Mouse (Mus musculus) CD4-positive helper T cell, adult 2 months (primary cell): ENCODE measurements at regions not wholly inside any gene's neighbourhood (a gene's known extent, or its start where the extent isn't known, plus 50 kb on each side); places are given as distances from the start of the nearest gene placed in this dataset.

Source experiments
- DNase-seq: peaks from one replicate; pipeline ENCODE4 v3.0.0-alpha.2; 2012; ENCODE audit warnings: low read depth, missing footprints, low spot score

DNA sequence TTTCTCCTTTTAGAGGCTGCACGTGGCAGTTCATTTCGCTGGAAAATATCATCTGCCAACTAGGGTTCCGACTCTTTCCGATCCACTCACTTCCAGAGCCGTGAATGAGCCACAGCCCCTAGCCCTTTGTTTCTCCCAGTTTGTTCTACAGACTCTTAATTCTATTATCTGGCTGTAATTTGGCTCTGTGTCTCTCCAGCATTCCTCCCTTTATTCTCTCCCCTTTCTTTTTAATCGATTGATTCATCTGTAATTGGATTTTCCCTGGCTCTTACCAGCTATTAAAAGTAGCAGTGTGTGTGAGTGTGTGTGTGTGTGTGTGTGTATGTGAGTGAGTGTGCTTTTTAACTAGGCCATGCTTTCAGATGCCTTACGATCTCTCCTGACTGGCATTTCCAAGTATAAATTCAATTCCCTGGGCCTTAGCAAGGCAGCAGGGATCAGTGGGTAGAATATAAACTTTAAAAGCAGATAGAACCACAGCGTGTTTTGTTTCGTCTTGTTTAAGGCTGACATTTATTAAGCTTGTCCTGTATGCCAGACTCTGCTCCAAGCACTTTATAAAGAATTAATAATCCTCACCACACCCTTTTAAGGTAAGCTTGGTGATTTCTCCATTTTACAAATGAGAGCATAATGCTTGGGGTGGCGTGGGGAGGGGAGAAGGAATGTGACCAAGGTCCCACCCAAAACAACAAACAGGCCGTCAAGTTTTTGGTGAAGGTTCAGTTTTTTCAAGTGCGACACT is 144.1 kb upstream of the Cpeb2 start:
- DNase-seq, result no peak

DNA sequence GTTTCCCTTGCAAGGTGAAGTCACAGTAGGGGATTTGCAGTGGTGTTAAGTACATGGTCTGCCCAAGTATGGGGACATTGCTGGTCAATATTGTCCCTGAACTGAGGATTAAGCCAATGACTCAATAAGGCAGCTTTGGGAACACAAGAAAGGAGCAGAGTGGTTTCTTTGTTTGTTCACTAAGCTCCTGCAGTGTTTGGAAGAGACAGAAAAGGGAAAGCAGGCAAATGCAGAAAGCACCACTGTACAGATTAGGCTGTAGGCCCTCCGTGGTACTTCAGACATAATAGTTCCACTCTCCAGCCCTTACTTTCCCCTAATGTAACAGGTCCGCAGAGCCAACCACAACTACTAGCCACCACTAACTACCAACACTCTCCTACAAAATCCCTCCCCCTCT is 143.5 kb upstream of the Cpeb2 start:
- DNase-seq, result no peak

GRCm38 (mm10) chr5:43089941-43090340 is 143.0 kb upstream of the Cpeb2 start:
- DNase-seq, result no peak

DNA sequence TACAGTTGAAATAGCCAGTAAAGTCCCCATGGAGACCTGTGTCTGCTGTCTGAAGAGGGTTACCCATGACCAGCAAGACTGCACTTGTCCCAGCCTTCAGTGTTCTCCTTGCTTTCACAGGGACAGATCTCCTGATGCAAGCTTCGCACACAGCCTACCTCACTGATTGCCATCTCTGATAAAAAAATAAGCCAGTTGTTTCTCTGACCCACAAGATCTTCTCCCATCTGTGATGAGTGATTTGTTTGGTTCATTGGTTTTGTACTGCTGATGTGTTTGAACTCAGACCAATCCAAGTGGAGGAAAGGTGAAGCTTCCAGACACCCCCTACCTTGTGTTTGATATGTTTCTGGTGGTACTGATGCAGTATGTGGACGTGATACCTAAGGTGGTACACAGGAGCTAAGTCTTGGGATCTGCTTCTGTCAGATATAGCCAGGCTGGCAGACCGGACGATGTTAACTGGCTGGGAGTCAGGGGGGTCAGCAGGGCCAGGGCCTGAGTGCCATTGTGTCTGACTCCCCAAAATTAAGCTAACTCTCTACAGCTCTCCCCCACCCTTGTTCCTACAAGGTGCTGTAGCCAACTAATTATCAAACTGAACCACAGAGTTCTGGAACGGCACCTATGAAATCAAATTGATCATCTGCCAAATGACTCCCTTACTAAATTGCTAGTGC is 139.2 kb upstream of the Cpeb2 start:
- DNase-seq, result no peak

DNA sequence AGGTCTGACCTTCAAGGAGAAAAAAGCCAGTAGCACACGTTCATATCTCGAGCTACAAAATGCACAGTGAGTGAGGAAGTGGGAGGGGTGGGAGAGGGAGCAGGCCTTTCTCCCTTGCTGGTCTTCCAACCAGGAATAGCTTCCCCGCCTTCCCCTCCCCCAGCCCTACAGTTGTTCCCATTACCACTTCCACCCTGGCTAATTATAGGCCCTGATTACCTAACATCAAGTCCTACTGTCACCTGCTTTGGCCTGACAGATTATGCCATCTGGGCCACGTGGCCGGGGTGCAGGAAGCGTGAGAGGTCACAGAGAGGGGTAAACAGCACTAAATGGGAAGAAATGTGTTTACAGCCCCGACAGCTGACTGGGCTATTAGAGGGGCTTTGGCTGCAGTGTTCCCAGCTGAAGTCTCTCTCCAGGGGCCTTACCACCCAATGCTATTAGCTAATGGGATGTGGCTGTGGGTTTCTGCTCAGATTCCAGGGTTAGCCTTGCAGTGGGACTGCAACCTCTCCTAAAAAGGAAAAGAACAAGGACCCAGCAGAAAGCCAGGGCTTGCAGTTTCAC is 138.6 kb upstream of the Cpeb2 start:
- no peak for DNase-seq

DNA sequence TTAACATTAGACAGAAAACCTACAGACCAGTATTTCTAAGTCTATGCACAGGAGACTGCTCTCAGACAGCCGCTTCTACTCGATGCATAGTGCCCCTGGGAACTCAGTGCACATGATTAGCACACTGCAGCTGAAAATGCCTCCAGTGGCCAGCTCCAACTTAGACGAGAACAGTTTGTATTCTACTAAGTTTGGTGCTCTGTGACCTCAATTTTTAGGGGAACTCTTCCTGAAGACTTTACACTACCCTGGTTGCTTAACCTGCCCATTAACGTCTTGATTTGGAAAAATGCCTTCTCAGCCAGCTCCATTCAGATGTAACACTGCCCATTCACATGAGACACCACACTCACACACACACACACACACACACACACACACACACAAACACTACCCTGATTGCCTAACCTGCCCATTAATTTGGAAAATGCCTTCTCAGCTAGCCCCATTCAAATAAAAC is 130.9 kb upstream of the Cpeb2 start:
- DNase-seq, result no peak

DNA sequence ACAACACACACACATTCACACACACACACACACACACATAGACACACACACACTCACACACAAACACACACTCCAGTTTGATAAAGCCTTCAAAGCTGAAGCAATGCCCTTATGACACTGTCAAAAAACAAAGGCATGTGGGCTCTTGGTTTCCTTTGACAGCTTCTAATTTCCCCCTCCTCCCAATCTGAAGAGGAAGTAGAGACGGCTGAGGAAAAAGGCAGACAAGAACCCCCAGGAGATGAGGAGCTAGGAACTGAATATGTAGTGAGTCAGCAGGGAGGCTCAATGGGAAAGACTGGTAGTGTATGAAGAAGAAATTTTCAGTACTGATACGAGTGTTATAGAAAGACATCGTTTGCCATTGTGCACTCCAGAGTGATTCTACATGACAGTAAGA is 130.4 kb upstream of the Cpeb2 start:
- no peak for DNase-seq

- no peak for DNase-seq
Observed at GRCm38 (mm10) chr5:43103728-43104127, 129.2 kb upstream of the Cpeb2 start.

GRCm38 (mm10) chr5:43105528-43105927 is 127.4 kb upstream of the Cpeb2 start:
- DNase-seq, result no peak

- DNase-seq, result no peak
Observed at GRCm38 (mm10) chr5:43107436-43108259, 125.3 kb upstream of the Cpeb2 start.

- no peak for DNase-seq
Observed at GRCm38 (mm10) chr5:43108260-43108589, 124.7 kb upstream of the Cpeb2 start.

DNA sequence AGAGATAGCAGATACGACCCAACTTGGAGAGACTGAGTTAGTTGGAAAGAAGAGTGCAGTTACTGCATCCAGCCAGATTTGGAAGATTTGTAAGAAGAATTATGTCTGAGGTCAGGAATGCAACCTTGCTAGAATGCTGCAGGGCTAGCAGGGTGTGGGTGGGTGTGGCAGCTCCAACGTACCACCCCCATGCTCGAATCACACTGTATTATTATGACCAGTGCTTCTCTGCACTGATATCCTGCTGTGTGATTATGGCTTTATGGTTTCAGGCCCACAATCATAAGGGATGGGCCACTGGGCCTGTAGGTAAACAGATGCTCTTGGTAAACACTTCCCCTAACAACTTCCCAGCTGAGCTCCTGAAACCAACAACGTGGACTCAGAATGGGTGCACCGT is 122.8 kb upstream of the Cpeb2 start:
- DNase-seq, result no peak

GRCm38 (mm10) chr5:43111740-43112139 is 121.2 kb upstream of the Cpeb2 start:
- no peak for DNase-seq

GRCm38 (mm10) chr5:43113405-43114119 is 119.4 kb upstream of the Cpeb2 start:
- DNase-seq, result peak; percentile 5

DNA sequence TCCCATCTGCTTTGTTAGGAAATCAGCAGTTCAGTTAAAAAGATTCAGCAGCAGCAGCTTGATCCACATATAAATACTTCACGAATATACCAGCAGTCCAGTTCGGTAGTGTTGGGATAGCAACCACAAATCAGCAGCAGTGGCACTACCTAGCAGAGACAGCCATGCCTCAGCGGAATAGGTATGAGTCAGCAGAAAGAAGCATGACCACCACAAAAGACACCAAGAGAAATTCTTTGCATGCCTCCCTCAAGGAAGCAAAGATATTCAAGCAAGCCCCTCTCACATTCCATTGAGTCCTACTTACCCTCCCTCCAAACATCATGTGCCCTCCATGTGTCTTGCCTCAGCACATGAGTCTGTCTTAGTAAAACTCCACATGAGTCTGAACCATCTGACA is 117.5 kb upstream of the Cpeb2 start:
- no peak for DNase-seq

GRCm38 (mm10) chr5:43116821-43117220 is 116.1 kb upstream of the Cpeb2 start:
- no peak for DNase-seq

- DNase-seq, result no peak
Observed at GRCm38 (mm10) chr5:43121065-43121464, 111.9 kb upstream of the Cpeb2 start.

DNA sequence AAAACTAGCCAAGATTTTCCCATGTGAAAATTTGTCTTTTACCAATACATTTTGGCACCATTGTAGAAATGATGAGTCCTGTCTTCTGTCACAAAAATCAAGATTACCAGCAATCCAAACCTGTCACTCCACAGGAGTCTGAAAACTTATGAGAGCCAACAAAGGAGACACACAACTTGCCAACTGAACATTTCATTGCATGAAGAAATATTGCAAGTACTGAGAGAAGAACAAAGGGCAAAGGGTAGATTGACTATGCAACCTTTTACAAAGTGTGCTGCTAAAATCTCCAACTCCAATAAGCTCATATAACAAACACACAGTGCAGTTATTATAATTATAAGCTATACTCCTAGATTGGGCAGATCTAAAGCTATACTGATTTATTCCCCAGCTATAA is 108.7 kb upstream of the Cpeb2 start:
- DNase-seq, result no peak

DNA sequence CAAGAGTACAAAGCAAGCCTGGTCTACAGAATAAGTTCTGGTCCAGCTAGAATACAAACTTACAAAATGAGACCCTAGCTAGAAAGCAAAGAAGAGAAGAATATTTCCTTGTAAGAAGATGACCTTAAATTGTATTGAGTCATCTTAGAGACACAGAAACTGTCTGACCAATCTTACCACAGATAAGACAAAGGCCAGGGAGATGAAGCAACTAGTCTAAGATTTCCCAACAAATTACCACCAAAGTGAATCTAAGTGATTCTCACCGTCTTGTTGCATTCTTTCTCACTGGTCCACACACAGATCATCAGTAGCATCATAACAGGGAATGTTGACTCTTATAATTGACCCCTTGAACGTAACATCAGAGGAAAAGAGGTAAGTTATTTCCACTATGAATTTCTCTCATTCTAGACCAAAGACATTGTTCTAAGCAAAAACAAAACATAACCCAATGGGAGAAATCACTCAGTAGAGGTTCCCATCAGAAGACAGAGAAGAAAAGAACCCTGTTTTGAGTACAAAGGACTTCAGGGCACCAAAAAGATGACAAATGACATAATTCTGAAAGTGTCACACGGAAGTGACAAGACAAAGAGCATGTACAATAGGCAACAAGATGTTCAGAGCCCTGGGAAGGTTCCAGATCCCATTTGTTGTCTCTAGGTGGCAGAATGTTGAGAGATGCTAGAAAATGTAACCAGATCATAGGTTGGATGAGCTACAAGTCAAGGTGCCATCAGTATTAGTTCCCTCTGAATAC is 107.0 kb upstream of the Cpeb2 start:
- no peak for DNase-seq

DNA sequence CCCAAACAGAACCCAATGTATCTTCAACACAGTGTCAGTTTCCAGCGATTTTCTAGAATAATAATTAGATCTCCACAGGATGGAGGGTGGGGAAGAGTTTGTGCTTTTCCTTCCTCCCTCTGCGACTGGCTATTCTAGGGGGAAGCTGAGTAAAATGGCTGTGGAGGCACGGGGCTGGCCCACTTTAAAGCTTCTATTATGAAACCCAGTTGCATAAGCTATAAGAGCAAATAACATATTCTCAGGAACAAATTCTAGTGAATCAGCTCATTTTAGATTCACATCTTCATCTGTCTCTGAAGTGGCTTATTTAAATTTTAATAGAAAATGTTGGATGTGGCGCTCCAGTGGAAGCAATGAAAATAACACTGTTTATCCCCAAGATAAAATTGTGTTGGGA is 102.6 kb upstream of the Cpeb2 start:
- DNase-seq, result no peak
